Mouse (Mus musculus) kidney, embryonic 16.5 days (tissue): ENCODE data around the gene Tmem270. TPM values are rescaled to one million over a fixed set of nuclear protein-coding genes. Genes with fewer than 3 reads are reported as not detected.

Experiments
- polyA plus RNA-seq: library from polyadenylated mRNA; unstranded; fragments of >200 nt; fragmentation: Nextera tagmentation; extraction: Ambion mirVana; gene quantifications from 2 replicates; pipeline ENCODE4 v1.2.1, GENCODE M21; 2015

The Tmem270 gene
- polyA plus RNA-seq, 1 experiment from 2014 or later: not detected

Other genes starting within 250 kb of the Tmem270 start
- 4.9 and 5.2 TPM in 2 replicates for gene Limk1, start 218.1 kb downstream of the Tmem270 start, polyA plus RNA-seq
- 35.9 and 46.1 TPM in 2 replicates for gene Eln, start 159.4 kb downstream of the Tmem270 start, polyA plus RNA-seq
- 0.99 and 1.2 TPM in 2 replicates for gene Cldn13, start 8.8 kb upstream of the Tmem270 start, polyA plus RNA-seq
- gene Mettl27, start 25.6 kb upstream of the Tmem270 start, polyA plus RNA-seq: 29.6 and 30.7 TPM in 2 replicates
- 63.1 and 64.7 TPM in 2 replicates for gene Cldn4, start 40.2 kb upstream of the Tmem270 start, polyA plus RNA-seq
- gene Cldn3, start 79.5 kb upstream of the Tmem270 start, polyA plus RNA-seq: 67.7 and 69.2 TPM in 2 replicates
- 81.1 and 81.9 TPM in 2 replicates for gene Abhd11, start 102.4 kb upstream of the Tmem270 start, polyA plus RNA-seq
- 13.4 and 13.5 TPM in 2 replicates for gene Stx1a, start 116.7 kb upstream of the Tmem270 start, polyA plus RNA-seq
- gene Dnajc30, start 157.5 kb upstream of the Tmem270 start, polyA plus RNA-seq: 33.3 and 38.7 TPM in 2 replicates
- 134 and 139 TPM in 2 replicates for gene Bud23, start 158.2 kb upstream of the Tmem270 start, polyA plus RNA-seq
- 7.6 and 8.6 TPM in 2 replicates for gene Vps37d, start 171.5 kb upstream of the Tmem270 start, polyA plus RNA-seq
- 8.3 and 8.5 TPM in 2 replicates for gene Mlxipl, start 183.2 kb upstream of the Tmem270 start, polyA plus RNA-seq
- gene Tbl2, start 242.9 kb upstream of the Tmem270 start, polyA plus RNA-seq: 26.3 and 27.0 TPM in 2 replicates